Mouse (Mus musculus): ENCODE results near the gene Olfr1331. TPM values are rescaled to one million over a fixed set of nuclear protein-coding genes. Genes with fewer than 3 reads are reported as not detected.
"Not testable (repeated sequence)": the region's sequence is repeated elsewhere in the genome, so short reads cannot be mapped to it uniquely, and the experiment has no call there.

Olfr1331 gene
- not detected in 2 replicates for polyA plus RNA-seq (2011; ENCODE audit: insufficient read depth, insufficient read length, low replicate concordance, missing spikeins)

DNA sequence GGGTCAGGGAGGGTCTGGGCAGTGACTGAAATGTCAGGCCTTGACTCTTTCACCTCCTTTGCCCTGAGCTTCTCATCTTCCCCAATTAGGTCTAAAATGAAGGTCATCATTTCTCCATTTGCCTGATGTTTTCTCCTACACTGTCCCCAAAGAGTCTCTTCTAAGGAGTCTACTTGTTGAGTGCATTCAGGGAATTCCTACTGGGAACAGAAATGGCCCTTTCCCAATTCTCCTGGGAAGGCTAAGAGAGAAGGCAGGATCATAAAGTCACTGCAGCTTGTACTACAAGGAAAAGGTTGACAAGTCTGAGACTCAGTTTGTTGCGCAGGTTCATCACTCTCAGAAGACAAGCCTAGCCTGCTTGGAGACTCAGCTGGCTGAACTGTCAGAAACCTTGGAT lies at the start of gene Olfr1331:
TSS of gene Olfr1331 (plus strand) at position 301 of the 400 bp plus-strand sequence.
- Histone ChIP-seq H3K27ac (ENCODE audit: control insufficient read depth, insufficient read depth, low read depth, low read length, poor library complexity) (no peak within 1 kb of the TSS), H3K4me1 (ENCODE audit: control insufficient read depth, insufficient read depth, low read length) (no peaks in the 10 kb centered on the region), H3K4me3 (replicated peaks; ENCODE audit: control insufficient read depth, low read depth, low read length) (no peak within 1 kb of the TSS)
- no peak for TF ChIP-seq CTCF (IDR thresholded peaks at IDR 0.05; ENCODE audit: control insufficient read depth, insufficient read depth, low read length)
- TF ChIP-seq POLR2A (IDR thresholded peaks at IDR 0.05; ENCODE audit: borderline replicate concordance, control insufficient read depth, low read depth, low read length) = no peak
- 79% methylated on average over 1 of the region's 1 CpGs for WGBS

DNA sequence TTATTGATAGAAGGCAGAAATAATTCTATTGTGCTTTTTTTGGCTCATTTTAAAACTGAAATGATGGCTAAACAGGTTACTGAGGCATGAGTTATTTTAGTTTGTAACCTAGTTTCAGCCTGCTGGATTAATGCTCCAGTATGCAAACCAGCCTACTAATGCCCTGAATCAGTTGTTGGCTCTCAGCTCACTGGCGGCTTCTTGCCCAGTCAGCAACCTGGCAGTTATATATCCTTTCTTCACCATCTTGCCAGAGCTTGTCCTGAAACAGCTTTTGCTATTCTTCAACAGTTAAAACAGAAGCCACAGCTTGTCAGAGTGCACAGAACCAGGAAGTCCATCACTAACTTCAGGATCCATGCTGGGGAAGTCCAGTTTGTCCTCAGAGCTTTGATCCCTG lies 45.5 kb upstream of the Olfr1331 start:
- Histone ChIP-seq H3K4me1 (ENCODE audit: control insufficient read depth, insufficient read depth, low read length) (no peaks in the 10 kb centered on the region), H3K27ac (ENCODE audit: control insufficient read depth, insufficient read depth, low read depth, low read length, poor library complexity) (no peak overlapping the region), H3K4me3 (replicated peaks; ENCODE audit: control insufficient read depth, low read depth, low read length) (no peak overlapping the region)
- 71% methylated on average over 1 of the region's 1 CpGs for WGBS
- TF ChIP-seq CTCF (IDR thresholded peaks at IDR 0.05; ENCODE audit: control insufficient read depth, insufficient read depth, low read length) (no peak), POLR2A (IDR thresholded peaks at IDR 0.05; ENCODE audit: borderline replicate concordance, control insufficient read depth, low read depth, low read length) (no peak)

DNA sequence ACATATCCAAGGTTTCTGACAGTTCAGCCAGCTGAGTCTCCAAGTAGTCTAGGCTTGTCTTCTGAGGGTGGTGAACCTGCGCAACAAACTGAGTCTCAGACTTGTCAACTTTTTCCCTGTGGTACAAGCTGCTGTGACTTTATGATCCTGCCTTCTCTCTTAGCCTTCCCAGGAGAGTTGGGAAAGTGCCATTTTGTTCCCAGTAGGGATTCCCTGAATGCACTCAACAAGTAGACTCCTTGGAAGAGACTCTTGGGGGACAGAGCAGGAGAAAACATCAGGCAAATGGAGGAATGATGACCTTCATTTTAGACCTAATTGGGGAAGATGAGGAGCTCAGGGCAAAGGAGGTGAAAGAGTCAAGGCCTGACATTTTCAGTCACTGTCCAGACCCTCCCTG lies 28.3 kb upstream of the Olfr1331 start, which contains the start of gene Olfr1333:
TSS of gene Olfr1333 (minus strand) at position 101 of the 400 bp plus-strand sequence.
- 74% methylated on average over 1 of the region's 1 CpGs for WGBS
- TF ChIP-seq POLR2A (IDR thresholded peaks at IDR 0.05; ENCODE audit: borderline replicate concordance, control insufficient read depth, low read depth, low read length) (no peak), CTCF (IDR thresholded peaks at IDR 0.05; ENCODE audit: control insufficient read depth, insufficient read depth, low read length) (no peak)

DNA sequence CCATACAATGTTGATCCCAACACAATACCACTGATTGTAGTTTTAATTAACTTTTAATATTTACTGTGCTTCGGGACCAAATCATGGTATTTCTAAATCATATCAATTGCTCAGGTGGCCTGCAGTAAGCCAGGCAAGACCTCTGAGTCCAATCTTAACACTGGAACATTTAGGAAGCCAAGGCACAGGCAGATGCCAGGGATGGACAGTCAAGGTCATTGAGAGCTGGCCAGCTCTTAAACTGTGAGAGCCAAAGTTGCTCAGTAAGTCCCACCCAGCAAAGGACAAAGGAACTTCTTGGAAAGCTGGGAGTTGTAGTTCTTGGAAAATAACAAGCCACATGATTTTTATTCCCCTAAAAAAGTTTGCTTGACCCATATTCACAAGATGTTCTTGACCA lies 2.7 kb upstream of the Olfr1331 start:
- 72% methylated on average over 1 of the region's 1 CpGs for WGBS
- Histone ChIP-seq H3K4me1 (ENCODE audit: control insufficient read depth, insufficient read depth, low read length) (no peaks in the 10 kb centered on the region), H3K27ac (ENCODE audit: control insufficient read depth, insufficient read depth, low read depth, low read length, poor library complexity) (no peak overlapping the region), H3K4me3 (replicated peaks; ENCODE audit: control insufficient read depth, low read depth, low read length) (no peak overlapping the region)
- TF ChIP-seq CTCF (IDR thresholded peaks at IDR 0.05; ENCODE audit: control insufficient read depth, insufficient read depth, low read length) (no peak), POLR2A (IDR thresholded peaks at IDR 0.05; ENCODE audit: borderline replicate concordance, control insufficient read depth, low read depth, low read length) (no peak)

More for the DNA sequence above, 28.3 kb upstream of the Olfr1331 start, which contains the start of gene Olfr1333:
- H3K4me3 ChIP-seq (replicated peaks; ENCODE audit: control insufficient read depth, low read depth, low read length) = no peak within 1 kb of the TSS
- H3K27ac ChIP-seq (ENCODE audit: control insufficient read depth, insufficient read depth, low read depth, low read length, poor library complexity) = no peak within 1 kb of the TSS
- no peaks in the 10 kb centered on the region for H3K4me1 ChIP-seq (ENCODE audit: control insufficient read depth, insufficient read depth, low read length)

DNA sequence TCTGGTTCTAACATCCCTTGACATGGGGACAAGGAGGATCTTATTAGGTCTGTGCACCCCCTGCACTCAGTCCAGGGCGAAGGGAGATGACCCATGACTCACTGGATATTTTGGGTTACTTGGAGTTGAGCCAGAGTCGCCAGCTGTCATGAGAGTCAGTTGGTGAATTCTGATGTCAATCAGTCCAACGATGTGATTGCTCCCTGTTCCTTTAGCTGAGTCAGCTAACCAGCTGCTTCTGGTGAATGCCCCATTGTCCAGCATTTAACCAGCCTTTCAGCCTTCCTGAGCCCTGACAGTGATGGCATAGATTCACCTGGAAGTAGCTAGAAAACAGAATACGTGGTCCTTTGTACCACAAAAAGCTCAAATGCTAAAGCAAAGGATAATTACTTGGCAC lies 1.7 kb upstream of the Olfr1331 start:
- no peaks in the 10 kb centered on the region for H3K4me1 ChIP-seq (ENCODE audit: control insufficient read depth, insufficient read depth, low read length)
- no peak overlapping the region for H3K27ac ChIP-seq (ENCODE audit: control insufficient read depth, insufficient read depth, low read depth, low read length, poor library complexity)
- WGBS = 64% methylated on average over 4 of the region's 4 CpGs
- TF ChIP-seq CTCF (IDR thresholded peaks at IDR 0.05; ENCODE audit: control insufficient read depth, insufficient read depth, low read length) (no peak), POLR2A (IDR thresholded peaks at IDR 0.05; ENCODE audit: borderline replicate concordance, control insufficient read depth, low read depth, low read length) (no peak)
- H3K4me3 ChIP-seq (replicated peaks; ENCODE audit: control insufficient read depth, low read depth, low read length) = no peak overlapping the region

DNA sequence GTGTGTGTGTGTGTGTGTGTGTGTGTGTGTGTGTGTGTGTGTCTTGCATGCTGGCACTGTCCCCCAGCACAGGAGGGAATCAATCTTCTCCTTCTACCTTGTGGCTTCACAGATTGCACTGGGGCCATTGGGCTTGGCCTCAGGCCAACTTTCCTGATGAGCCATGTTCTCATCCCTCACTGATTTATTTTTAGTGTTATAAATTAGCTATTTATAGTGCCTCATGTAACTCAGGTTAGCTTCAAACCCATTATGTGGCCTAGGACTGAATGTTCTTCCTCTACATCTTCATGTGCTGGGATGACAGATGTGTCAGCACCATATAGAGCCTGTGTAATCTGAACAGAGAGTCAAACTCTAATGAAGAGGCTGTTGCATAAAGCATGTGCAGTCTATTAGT lies 3.1 kb downstream of the Olfr1331 start:
- no peak overlapping the region for H3K4me3 ChIP-seq (replicated peaks; ENCODE audit: control insufficient read depth, low read depth, low read length)
- no peaks in the 10 kb centered on the region for H3K4me1 ChIP-seq (ENCODE audit: control insufficient read depth, insufficient read depth, low read length)
- no peak overlapping the region for H3K27ac ChIP-seq (ENCODE audit: control insufficient read depth, insufficient read depth, low read depth, low read length, poor library complexity)
- TF ChIP-seq POLR2A (IDR thresholded peaks at IDR 0.05; ENCODE audit: borderline replicate concordance, control insufficient read depth, low read depth, low read length) = no peak
- no peak for TF ChIP-seq CTCF (IDR thresholded peaks at IDR 0.05; ENCODE audit: control insufficient read depth, insufficient read depth, low read length)

DNA sequence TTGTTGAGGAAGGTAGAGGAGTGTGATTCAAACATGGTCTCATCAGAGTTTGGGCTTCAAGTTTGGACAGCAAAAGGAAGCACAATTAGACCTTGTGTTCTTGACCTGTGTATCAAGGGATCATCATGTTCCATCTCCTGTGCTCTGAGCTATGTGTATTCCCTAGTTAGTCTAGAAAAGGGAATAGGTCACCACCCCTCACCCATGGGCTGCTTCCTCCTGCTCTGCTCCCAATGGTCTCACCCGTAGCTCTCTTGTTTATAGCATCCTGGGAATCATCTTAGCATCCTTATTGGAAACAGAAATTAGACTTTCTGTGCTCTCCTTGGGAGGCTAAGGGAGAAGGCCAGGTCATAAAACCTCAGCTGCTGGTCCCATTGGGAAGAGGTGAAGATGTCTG lies 23.8 kb downstream of the Olfr1331 start, which contains the start of gene Olfr1330:
TSS of gene Olfr1330 (plus strand) at position 301 of the 400 bp plus-strand sequence.
- H3K4me1 ChIP-seq (ENCODE audit: control insufficient read depth, insufficient read depth, low read length) = no peaks in the 10 kb centered on the region; the same call in 1 of the 2 replicates
- TF ChIP-seq CTCF (IDR thresholded peaks at IDR 0.05; ENCODE audit: control insufficient read depth, insufficient read depth, low read length) (no peak), POLR2A (IDR thresholded peaks at IDR 0.05; ENCODE audit: borderline replicate concordance, control insufficient read depth, low read depth, low read length) (no peak)
- no peak within 1 kb of the TSS for H3K4me3 ChIP-seq (replicated peaks; ENCODE audit: control insufficient read depth, low read depth, low read length)
- WGBS = 83% methylated on average over 1 of the region's 1 CpGs
- H3K27ac ChIP-seq (ENCODE audit: control insufficient read depth, insufficient read depth, low read depth, low read length, poor library complexity) = no peak within 1 kb of the TSS

DNA sequence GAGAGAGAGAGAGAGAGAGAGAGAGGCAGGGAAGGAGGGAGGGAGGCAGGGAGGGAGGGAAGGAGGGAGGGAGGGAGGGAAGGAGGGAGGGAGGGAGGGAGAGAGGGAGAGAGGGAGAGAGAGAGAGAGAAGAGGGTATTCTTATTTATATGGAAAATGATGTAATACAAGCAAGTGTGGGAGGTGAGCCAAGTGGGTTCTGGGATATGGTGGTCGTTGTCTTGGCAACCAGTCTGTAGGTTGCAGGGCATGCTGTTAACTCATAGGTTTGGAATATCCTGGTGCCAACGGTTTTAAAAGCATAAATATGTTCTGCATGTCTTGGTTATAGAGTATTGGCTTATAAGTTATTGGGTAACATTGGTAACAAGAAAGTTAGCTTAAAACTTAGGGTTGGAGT lies 37.5 kb downstream of the Olfr1331 start:
- 62% methylated on average over 2 of the region's 2 CpGs for WGBS

DNA sequence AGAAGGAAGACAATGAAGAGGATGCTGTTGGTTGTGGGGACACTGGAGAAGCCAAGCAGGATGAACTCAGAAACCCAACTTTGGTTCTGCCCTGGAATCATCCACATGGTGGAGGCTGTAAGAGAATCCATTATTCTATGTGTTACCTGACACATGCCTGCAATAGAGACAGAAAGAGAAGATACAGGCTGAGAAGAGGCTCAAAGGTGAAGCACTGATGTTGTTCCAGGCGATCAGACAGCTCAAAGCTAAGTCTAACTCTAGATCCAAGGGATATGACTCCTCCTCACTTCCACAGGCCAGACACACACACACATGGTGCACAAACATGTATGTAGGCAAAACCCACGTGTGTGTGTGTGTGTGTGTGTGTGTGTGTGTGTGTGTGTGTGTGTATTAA lies 52.9 kb downstream of the Olfr1331 start, which contains the start of gene Olfr1329:
TSS of gene Olfr1329 (minus strand) at position 101 of the 400 bp plus-strand sequence.
- not testable (repeated sequence) for H3K27ac ChIP-seq (ENCODE audit: control insufficient read depth, insufficient read depth, low read depth, low read length, poor library complexity); H3K4me1 ChIP-seq (ENCODE audit: control insufficient read depth, insufficient read depth, low read length); H3K4me3 ChIP-seq (replicated peaks; ENCODE audit: control insufficient read depth, low read depth, low read length)
- 44% methylated on average over 2 of the region's 2 CpGs for WGBS

More for the DNA sequence above, 37.5 kb downstream of the Olfr1331 start:
- no peak overlapping the region for H3K4me3 ChIP-seq (replicated peaks; ENCODE audit: control insufficient read depth, low read depth, low read length)
- H3K27ac ChIP-seq (ENCODE audit: control insufficient read depth, insufficient read depth, low read depth, low read length, poor library complexity) = no peak overlapping the region
- H3K4me1 ChIP-seq (ENCODE audit: control insufficient read depth, insufficient read depth, low read length) = no peaks in the 10 kb centered on the region
- TF ChIP-seq CTCF (IDR thresholded peaks at IDR 0.05; ENCODE audit: control insufficient read depth, insufficient read depth, low read length) (no peak), POLR2A (IDR thresholded peaks at IDR 0.05; ENCODE audit: borderline replicate concordance, control insufficient read depth, low read depth, low read length) (no peak)

Other genes starting within 250 kb of the Olfr1331 start
- gene Cfap57, start 243.9 kb upstream of the Olfr1331 start, polyA plus RNA-seq (2011; ENCODE audit: insufficient read depth, insufficient read length, low replicate concordance, missing spikeins) = not detected in 2 replicates
- 29.3 and 57.7 TPM in 2 replicates for gene Ebna1bp2, start 243.8 kb upstream of the Olfr1331 start, polyA plus RNA-seq (2011; ENCODE audit: insufficient read depth, insufficient read length, low replicate concordance, missing spikeins)
- gene Olfr62, start 205.7 kb upstream of the Olfr1331 start, polyA plus RNA-seq (2011; ENCODE audit: insufficient read depth, insufficient read length, low replicate concordance, missing spikeins) = not detected in 2 replicates
- not detected in 2 replicates for gene Olfr1342, start 171.9 kb upstream of the Olfr1331 start, polyA plus RNA-seq (2011; ENCODE audit: insufficient read depth, insufficient read length, low replicate concordance, missing spikeins)
- not detected in 2 replicates for gene Olfr1341, start 161.1 kb upstream of the Olfr1331 start, polyA plus RNA-seq (2011; ENCODE audit: insufficient read depth, insufficient read length, low replicate concordance, missing spikeins)
- gene Olfr1340, start 144.5 kb upstream of the Olfr1331 start, polyA plus RNA-seq (2011; ENCODE audit: insufficient read depth, insufficient read length, low replicate concordance, missing spikeins) = not detected in 2 replicates
- not detected in 2 replicates for gene Olfr1339, start 132.5 kb upstream of the Olfr1331 start, polyA plus RNA-seq (2011; ENCODE audit: insufficient read depth, insufficient read length, low replicate concordance, missing spikeins)
- 0.50 TPM in 1 of 2 replicates, not detected in the other for gene Olfr1338, start 105.9 kb upstream of the Olfr1331 start, polyA plus RNA-seq (2011; ENCODE audit: insufficient read depth, insufficient read length, low replicate concordance, missing spikeins)
- gene Olfr1337, start 82.1 kb upstream of the Olfr1331 start, polyA plus RNA-seq (2011; ENCODE audit: insufficient read depth, insufficient read length, low replicate concordance, missing spikeins) = not detected in 2 replicates
- gene Olfr1335, start 54.7 kb upstream of the Olfr1331 start, polyA plus RNA-seq (2011; ENCODE audit: insufficient read depth, insufficient read length, low replicate concordance, missing spikeins) = not detected in 2 replicates
- not detected in 2 replicates for gene Olfr1333, start 28.4 kb upstream of the Olfr1331 start, polyA plus RNA-seq (2011; ENCODE audit: insufficient read depth, insufficient read length, low replicate concordance, missing spikeins)
- 0.41 and 1.6 TPM in 2 replicates for gene Olfr1330, start 23.9 kb downstream of the Olfr1331 start, polyA plus RNA-seq (2011; ENCODE audit: insufficient read depth, insufficient read length, low replicate concordance, missing spikeins)
- gene Olfr1329, start 52.8 kb downstream of the Olfr1331 start, polyA plus RNA-seq (2011; ENCODE audit: insufficient read depth, insufficient read length, low replicate concordance, missing spikeins) = not detected in 2 replicates
- gene Olfr1328, start 74.0 kb downstream of the Olfr1331 start, polyA plus RNA-seq (2011; ENCODE audit: insufficient read depth, insufficient read length, low replicate concordance, missing spikeins) = not detected in 2 replicates
- gene Lao1, start 96.9 kb downstream of the Olfr1331 start, polyA plus RNA-seq (2011; ENCODE audit: insufficient read depth, insufficient read length, low replicate concordance, missing spikeins) = not detected in 2 replicates
- 6.7 and 20.9 TPM in 2 replicates for gene Slc2a1, start 244.1 kb downstream of the Olfr1331 start, polyA plus RNA-seq (2011; ENCODE audit: insufficient read depth, insufficient read length, low replicate concordance, missing spikeins)

All from bone marrow, adult 2 months (tissue).